Mouse (Mus musculus) CH12.LX (cell line): ENCODE measurements at regions not wholly inside any gene's neighbourhood (a gene's known extent, or its start where the extent isn't known, plus 50 kb on each side); places are given as distances from the start of the nearest gene placed in this dataset.

Source experiments
- CTCF ChIP-seq, 2 experiments: IDR thresholded peaks in 1 of 2; conservative IDR thresholded peaks in 1 of 2; 2 replicates each; pipeline ENCODE4 v1.5.1; 2011 to 2012; ENCODE audit warnings: low read depth in 2 of 2, low read length in 2 of 2, improper control_type of control experiment in 1 of 2, inconsistent platforms in 1 of 2, mild to moderate bottlenecking in 1 of 2, moderate library complexity in 1 of 2
- EP300 ChIP-seq: IDR thresholded peaks from 2 replicates; pipeline ENCODE4 v1.6.1; 2011; ENCODE audit warnings: low read length, improper control_type of control experiment
- HCFC1 ChIP-seq: IDR thresholded peaks from 2 replicates; pipeline ENCODE4 v1.6.1; 2012; ENCODE audit warnings: low read depth, mild to moderate bottlenecking, inconsistent platforms, low read length, improper control_type of control experiment
- NRF1 ChIP-seq: IDR thresholded peaks from 2 replicates; pipeline ENCODE4 v1.6.1; 2014; ENCODE audit warnings: low read depth, mild to moderate bottlenecking, inconsistent platforms, low read length, improper control_type of control experiment, moderate library complexity
- PAX5 ChIP-seq: IDR thresholded peaks from 2 replicates; pipeline ENCODE4 v1.6.1; 2012; ENCODE audit warnings: low read length, inconsistent platforms, mixed read lengths
- POLR2A ChIP-seq: IDR thresholded peaks from 2 replicates; pipeline ENCODE4 v1.6.1; 2011; ENCODE audit warnings: low read depth, mild to moderate bottlenecking, improper control_type of control experiment, low read length
- UBTF ChIP-seq: IDR thresholded peaks from 2 replicates; pipeline ENCODE4 v1.6.1; 2012; ENCODE audit warnings: low read depth, mild to moderate bottlenecking, inconsistent platforms, low read length, improper control_type of control experiment, moderate library complexity
- USF1 ChIP-seq: IDR thresholded peaks from 2 replicates; pipeline ENCODE4 v1.6.1; 2014; ENCODE audit warnings: low read depth, mild to moderate bottlenecking, inconsistent platforms, low read length, improper control_type of control experiment

DNA sequence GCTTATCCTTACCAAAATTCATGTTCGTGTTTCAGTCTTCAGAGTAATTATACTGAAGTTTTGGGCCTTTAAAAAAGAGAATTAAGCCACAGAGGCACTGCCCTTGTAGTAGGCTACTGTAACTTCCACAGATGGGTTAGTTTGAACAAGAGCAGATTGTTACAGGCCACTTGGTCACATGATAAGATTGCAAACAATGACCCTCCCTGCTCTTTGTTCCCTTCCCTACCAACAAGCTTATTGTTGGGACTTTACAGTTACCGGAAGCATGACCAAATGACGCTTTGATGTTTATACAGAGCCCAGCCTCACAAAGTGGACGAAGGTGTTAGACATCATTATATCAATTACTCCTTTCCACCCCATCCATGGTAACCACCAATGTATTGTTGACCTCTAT lies 63.9 kb upstream of the Galnt18 start:
- TF ChIP-seq POLR2A (no peak), EP300 (no peak), NRF1 (no peak), PAX5 (no peak), CTCF (conservative IDR thresholded peaks at IDR 0.05 in 1 of 2, IDR thresholded peaks at IDR 0.05 in 1 of 2; ENCODE audit: low read depth in 2 of 2, low read length in 2 of 2) (no peak), UBTF (no peak), USF1 (no peak), HCFC1 (no peak)
